Mouse (Mus musculus) cerebellum, adult 2 months (tissue): Measurements from ENCODE around the gene Fbxl22. TPM values are rescaled to one million over a fixed set of nuclear protein-coding genes. Genes with fewer than 3 reads are reported as not detected.

ENCODE experiments used
- DNase-seq, 2 experiments: peaks; one replicate each; pipeline ENCODE4 v3.0.0; 2021
- H3K27ac ChIP-seq: fragments of 200-500 bp; 2 replicates; pipeline ENCODE4 v1.5.1; 2012; ENCODE audit warnings: low read length, control low read depth, inconsistent platforms; ENCODE audit not compliant: insufficient read depth
- H3K27me3 ChIP-seq: fragments of 200-500 bp; 2 replicates; pipeline ENCODE4 v1.6.1; 2012; ENCODE audit warnings: inconsistent platforms, mild to moderate bottlenecking, low read length, moderate library complexity; ENCODE audit not compliant: control insufficient read depth, insufficient read depth
- H3K4me1 ChIP-seq: fragments of 200-500 bp; 2 replicates; pipeline ENCODE4 v1.6.1; 2011; ENCODE audit warnings: low read length; ENCODE audit not compliant: control insufficient read depth, insufficient read depth
- H3K4me3 ChIP-seq: fragments of 200-500 bp; replicated peaks from 2 replicates; pipeline ENCODE3; 2011; ENCODE audit warnings: mild to moderate bottlenecking, low read depth, low read length, control low read depth; ENCODE audit not compliant: insufficient read depth
- CTCF ChIP-seq: fragments of 200-500 bp; IDR thresholded peaks from 2 replicates; pipeline ENCODE4 v1.5.1; 2011; ENCODE audit warnings: low read depth, mild to moderate bottlenecking, control low read depth, low read length, moderate library complexity, borderline replicate concordance; ENCODE audit not compliant: insufficient read depth
- POLR2A ChIP-seq: fragments of 200-500 bp; IDR thresholded peaks from 2 replicates; pipeline ENCODE4 v1.6.1; 2011; ENCODE audit warnings: low read length, control low read depth, borderline replicate concordance; ENCODE audit not compliant: insufficient read depth
- WGBS: fragments of 180-500 bp; shearing (Covaris S2); methylation state at CpG from one replicate; pipeline ENCODE4 v1.1.7; 2018; 5-methylcytosine and 5-hydroxymethylcytosine counted together
- polyA plus RNA-seq: library from polyadenylated mRNA; depleted of rRNA; stranded (reverse); fragments of >200 nt; gene quantifications from 2 replicates; pipeline ENCODE4 v1.2.3, GENCODE M21; 2012; rRNA removed

The Fbxl22 gene
- polyA plus RNA-seq: 3.2 and 3.4 TPM in 2 replicates

GRCm38 (mm10) chr9:66514256-66514770, at the start of gene Fbxl22:
Gene Fbxl22 (minus strand): TSS chr9:66514593.
- 38% methylated on average over 17 of the region's 17 CpGs for WGBS
- TF ChIP-seq CTCF: peak; percentile 53
- TF ChIP-seq POLR2A: no peak
- Histone ChIP-seq H3K4me1 (peaks cover 52% of the 10 kb centered on the region), H3K4me3 (no peak within 1 kb of the TSS), H3K27ac (peak within 1 kb of the TSS; percentile 41), H3K27me3 (no peaks in the 10 kb centered on the region)
- DNase-seq: peak; percentile 60 to 62

GRCm38 (mm10) chr9:66562215-66562614, 47.8 kb upstream of the Fbxl22 start:
- Histone ChIP-seq H3K27ac (no peak overlapping the region), H3K27me3 (no peaks in the 10 kb centered on the region), H3K4me3 (no peak overlapping the region), H3K4me1 (peaks cover 8% of the 10 kb centered on the region; the same call in 1 of the 2 replicates)
- 71% methylated on average over 1 of the region's 1 CpGs for WGBS
- DNase-seq: no peak
- TF ChIP-seq POLR2A (no peak), CTCF (no peak)

GRCm38 (mm10) chr9:66561496-66561895, 47.1 kb upstream of the Fbxl22 start:
- no peaks in the 10 kb centered on the region for H3K27me3 ChIP-seq
- no peak overlapping the region for H3K4me3 ChIP-seq
- H3K4me1 ChIP-seq: peaks cover 8% of the 10 kb centered on the region; the same call in 1 of the 2 replicates
- DNase-seq: no peak
- no peak overlapping the region for H3K27ac ChIP-seq
- TF ChIP-seq POLR2A (no peak), CTCF (no peak)
- 54% methylated on average over 2 of the region's 2 CpGs for WGBS

GRCm38 (mm10) chr9:66560728-66561127, 46.3 kb upstream of the Fbxl22 start:
- H3K27me3 ChIP-seq: no peaks in the 10 kb centered on the region
- 80% methylated on average over 1 of the region's 1 CpGs for WGBS
- peaks cover 8% of the 10 kb centered on the region; the same call in 1 of the 2 replicates for H3K4me1 ChIP-seq
- no peak for DNase-seq
- H3K27ac ChIP-seq: no peak overlapping the region
- no peak overlapping the region for H3K4me3 ChIP-seq
- no peak for TF ChIP-seq POLR2A
- TF ChIP-seq CTCF: no peak

- Histone ChIP-seq H3K27me3 (no peaks in the 10 kb centered on the region), H3K27ac (no peak overlapping the region), H3K4me3 (no peak overlapping the region), H3K4me1 (peaks cover 8% of the 10 kb centered on the region; the same call in 1 of the 2 replicates)
- peak in 1 of 2 experiments; percentile 41 for DNase-seq
- TF ChIP-seq CTCF (no peak), POLR2A (no peak)
- whole genome bisulfite sequencing: 3% methylated on average over 2 of the region's 2 CpGs
Observed at GRCm38 (mm10) chr9:66560295-66560694, 45.9 kb upstream of the Fbxl22 start.

GRCm38 (mm10) chr9:66558971-66559370, 44.6 kb upstream of the Fbxl22 start:
- Histone ChIP-seq H3K27ac (no peak overlapping the region), H3K4me1 (peaks cover 4% of the 10 kb centered on the region; the same call in 1 of the 2 replicates), H3K4me3 (no peak overlapping the region), H3K27me3 (no peaks in the 10 kb centered on the region)
- WGBS: 98% methylated on average over 4 of the region's 4 CpGs
- TF ChIP-seq CTCF (no peak), POLR2A (no peak)
- DNase-seq: no peak

- Histone ChIP-seq H3K4me1 (no peaks in the 10 kb centered on the region), H3K27ac (no peak overlapping the region), H3K27me3 (no peaks in the 10 kb centered on the region), H3K4me3 (no peak overlapping the region)
- TF ChIP-seq POLR2A (no peak), CTCF (no peak)
- no peak for DNase-seq
- WGBS: 72% methylated on average over 4 of the region's 4 CpGs
Observed at GRCm38 (mm10) chr9:66542785-66543184, 28.4 kb upstream of the Fbxl22 start.

- no peak overlapping the region for H3K4me3 ChIP-seq
- H3K27me3 ChIP-seq: no peaks in the 10 kb centered on the region
- TF ChIP-seq CTCF: no peak
- TF ChIP-seq POLR2A: no peak
- WGBS: 97% methylated on average over 3 of the region's 3 CpGs
- DNase-seq: no peak
- H3K4me1 ChIP-seq: peaks cover 11% of the 10 kb centered on the region; the same call in 1 of the 2 replicates
- no peak overlapping the region for H3K27ac ChIP-seq
Observed at GRCm38 (mm10) chr9:66521595-66521994, 7.2 kb upstream of the Fbxl22 start.
